Mouse (Mus musculus) bone marrow macrophage, adult 2 months (primary cell): ENCODE measurements around the gene Mrpl54.
A peak's percentile ranks its signal among the peaks of the same experiment; 100 is the strongest.

ENCODE experiments used
- CTCF ChIP-seq: IDR thresholded peaks from 2 replicates; pipeline ENCODE4 v1.5.1; 2012; ENCODE audit warnings: low read depth, mild to moderate bottlenecking, low read length, moderate library complexity
- POLR2A ChIP-seq: IDR thresholded peaks from 2 replicates; pipeline ENCODE4 v1.6.1; 2012; ENCODE audit warnings: mild to moderate bottlenecking, low read depth, low read length, borderline replicate concordance

DNA sequence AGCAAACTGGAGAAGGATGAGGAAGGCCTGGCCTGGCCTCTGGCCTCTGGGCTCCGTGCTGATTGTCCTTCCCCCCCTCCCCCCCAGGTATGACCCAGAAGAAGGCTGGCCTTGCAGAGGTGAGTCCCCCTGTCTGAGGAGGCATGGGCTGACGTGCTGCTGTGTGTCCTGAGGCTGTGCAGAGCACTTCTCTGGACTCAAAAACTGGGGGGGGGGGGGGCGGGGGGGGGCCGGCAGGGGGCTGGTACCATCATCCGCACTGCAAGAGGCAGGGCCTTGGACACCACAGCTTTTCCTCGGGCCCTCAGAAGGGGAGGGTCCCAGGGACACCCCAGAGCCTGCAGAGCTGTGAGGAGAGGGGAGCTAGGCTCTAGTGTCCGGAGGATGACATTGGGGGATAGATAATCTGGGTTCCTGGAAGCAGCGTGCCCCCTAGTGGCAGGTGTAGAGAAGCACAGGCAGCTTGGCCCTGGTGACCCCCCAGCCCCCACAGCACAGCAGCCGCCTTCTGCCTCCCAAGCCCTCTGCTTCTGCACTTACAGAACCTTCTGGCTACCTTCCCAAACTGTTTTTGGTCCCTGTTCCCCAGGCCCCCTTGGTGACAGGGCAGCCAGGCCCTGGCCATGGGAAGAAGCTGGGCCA, 38.0 kb upstream of the Mrpl54 start:
- peak; percentile 65 for TF ChIP-seq CTCF
- no peak for TF ChIP-seq POLR2A
